Comparison of ENCODE assay signal across 7 mouse cellular contexts in the genomic region with DNA sequence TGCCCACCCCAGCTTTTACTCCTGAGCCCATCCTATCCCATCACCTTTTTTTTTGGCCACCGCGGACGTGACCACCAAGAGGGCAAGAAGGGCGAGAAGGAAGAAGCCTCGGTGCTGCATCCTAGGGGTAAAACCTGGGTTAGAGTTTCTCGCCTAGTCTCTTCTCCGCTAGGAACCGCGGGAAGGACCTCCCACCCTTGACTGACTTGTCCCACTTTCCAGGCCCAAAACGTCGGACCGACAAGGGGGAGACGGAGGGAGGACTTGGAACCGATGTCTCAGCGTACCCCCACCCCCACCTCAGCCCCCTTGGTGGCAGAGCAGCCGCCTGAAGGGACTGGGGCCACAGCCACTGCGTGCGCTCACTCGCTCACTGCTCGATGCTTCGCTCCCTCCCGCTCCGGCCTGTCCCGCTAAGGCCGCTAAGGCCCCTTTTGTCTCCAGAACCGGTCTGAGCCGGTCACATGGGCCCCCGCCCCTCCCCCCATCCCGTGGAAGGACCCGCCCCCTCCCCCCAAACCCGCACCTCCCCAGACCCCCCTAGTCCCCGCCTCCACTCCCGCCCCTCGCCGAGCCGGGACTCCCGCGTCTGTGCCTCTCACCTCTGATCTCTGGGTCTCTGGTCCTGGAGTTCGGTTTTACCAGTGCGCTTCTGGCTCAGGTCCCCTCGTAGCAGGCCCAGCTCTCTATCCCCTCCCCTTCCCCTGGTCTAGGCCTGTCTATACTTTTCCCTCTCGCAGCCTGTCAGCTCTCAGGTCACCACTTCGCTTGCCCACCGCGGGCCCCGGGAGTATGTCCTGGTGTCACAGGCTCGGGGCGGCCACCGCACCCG. TPM values are rescaled to one million over a fixed set of nuclear protein-coding genes. Genes with fewer than 3 reads are reported as not detected.
DNase-seq lines count a peak whose midpoint lies in the region; ATAC-seq lines count a peak whose summit lies in the region.

No protein-coding gene starts in this region.

- no peaks in the 10 kb centered on the region for H3K9me3 ChIP-seq in heart, embryonic 16.5 days (replicated peaks; ENCODE audit: control insufficient read depth, low read length)
- H3K9me3 ChIP-seq in limb, embryonic 13.5 days: no peaks in the 10 kb centered on the region
- H3K9me3 ChIP-seq in neural tube, embryonic 14.5 days (ENCODE audit: control insufficient read depth, low read length): no peaks in the 10 kb centered on the region

- H3K36me3 ChIP-seq in heart, embryonic 16.5 days (ENCODE audit: control insufficient read depth, insufficient read depth): peaks cover 21% of the 10 kb centered on the region
- H3K36me3 ChIP-seq in limb, embryonic 13.5 days: peaks cover 37% of the 10 kb centered on the region
- H3K36me3 ChIP-seq in neural tube, embryonic 14.5 days (ENCODE audit: control insufficient read depth, insufficient read depth, low read length): 0 out of 2 replicates have a peak, but pooled peaks cover 6% of the 10 kb centered on the region

- H3K4me1 ChIP-seq in heart, embryonic 16.5 days (ENCODE audit: control insufficient read depth, insufficient read depth, low read length): peaks cover 25% of the 10 kb centered on the region
- peaks cover 45% of the 10 kb centered on the region for H3K4me1 ChIP-seq in limb, embryonic 13.5 days
- H3K4me1 ChIP-seq in neural tube, embryonic 14.5 days (ENCODE audit: control insufficient read depth, insufficient read depth, low read length): peaks cover 19% of the 10 kb centered on the region

- peak; percentile 60 for DNase-seq in ovary, postnatal 10 days (ENCODE audit: low spot score)
- DNase-seq in ovary, adult 18-20 months (ENCODE audit: low spot score): no peak
- DNase-seq in cerebellum, postnatal 36 days: peak; percentile 19 to 42
- DNase-seq in frontal cortex, postnatal 10 days (ENCODE audit: low spot score in 2 of 2): no peak

- ATAC-seq in heart, embryonic 16.5 days (replicated peaks; ENCODE audit: extremely low read depth, insufficient read depth, low FRiP score): peak; percentile 47
- peak; percentile 77 for ATAC-seq in limb, embryonic 13.5 days (ENCODE audit: low FRiP score, low read depth)
- peak; percentile 72 for ATAC-seq in neural tube, embryonic 14.5 days (ENCODE audit: low read depth)

- peak overlapping the region; percentile 65 for H3K27ac ChIP-seq in heart, embryonic 16.5 days (ENCODE audit: low read length)
- H3K27ac ChIP-seq in limb, embryonic 13.5 days: peak overlapping the region; percentile 99
- H3K27ac ChIP-seq in neural tube, embryonic 14.5 days (ENCODE audit: low read depth, low read length): peak overlapping the region; percentile 77

- 3% methylated on average over 47 of the region's 50 CpGs for WGBS in heart, embryonic 16.5 days
- 2% methylated on average over 49 of the region's 50 CpGs for WGBS in limb, embryonic 13.5 days
- WGBS in neural tube, embryonic 14.5 days: 2% methylated on average over 46 of the region's 50 CpGs

- peak overlapping the region; percentile 80 for H3K4me2 ChIP-seq in heart, embryonic 16.5 days (ENCODE audit: low read depth, low read length)
- H3K4me2 ChIP-seq in limb, embryonic 13.5 days (replicated peaks): peak overlapping the region; percentile 86
- peak overlapping the region; percentile 84 for H3K4me2 ChIP-seq in neural tube, embryonic 14.5 days (ENCODE audit: low read depth, low read length)

- peak overlapping the region; percentile 70 for H3K9ac ChIP-seq in heart, embryonic 16.5 days (ENCODE audit: low read length)
- H3K9ac ChIP-seq in limb, embryonic 13.5 days: peak overlapping the region; percentile 99
- peak overlapping the region; percentile 75 for H3K9ac ChIP-seq in neural tube, embryonic 14.5 days (replicated peaks; ENCODE audit: low read depth, low read length)

- H3K4me3 ChIP-seq in heart, embryonic 16.5 days (ENCODE audit: low read length): peak overlapping the region; percentile 53
- H3K4me3 ChIP-seq in limb, embryonic 13.5 days: peak overlapping the region; percentile 94
- peak overlapping the region; percentile 52 for H3K4me3 ChIP-seq in neural tube, embryonic 14.5 days (ENCODE audit: low read depth, low read length)

- no peaks in the 10 kb centered on the region for H3K27me3 ChIP-seq in heart, embryonic 16.5 days (ENCODE audit: control insufficient read depth, insufficient read depth, low read length)
- no peaks in the 10 kb centered on the region for H3K27me3 ChIP-seq in limb, embryonic 13.5 days
- H3K27me3 ChIP-seq in neural tube, embryonic 14.5 days (ENCODE audit: control insufficient read depth, insufficient read depth, low read length): 0 out of 2 replicates have a peak, but pooled peaks cover 2% of the 10 kb centered on the region

RNA-seq across cellular contexts. Expression of gene Mdk, which starts 0.6 kb away (rescaled TPM):
- polyA plus RNA-seq in heart, embryonic 16.5 days (2015; fragmentation: Nextera tagmentation; extraction: Ambion mirVana): 211 and 253 TPM in 2 replicates
- 1,939 and 1,982 TPM in 2 replicates for polyA plus RNA-seq in limb, embryonic 13.5 days (2015; fragmentation: Nextera tagmentation; extraction: Ambion mirVana)
- 93.6 and 155 TPM in 2 replicates for polyA plus RNA-seq in neural tube, embryonic 14.5 days (2014; fragmentation: Nextera tagmentation; extraction: Ambion mirVana)

RNA-seq across cellular contexts. Expression of gene Chrm4, which starts 4.5 kb away (rescaled TPM):
- not detected in 2 replicates for polyA plus RNA-seq in heart, embryonic 16.5 days (2015; fragmentation: Nextera tagmentation; extraction: Ambion mirVana)
- polyA plus RNA-seq in limb, embryonic 13.5 days (2015; fragmentation: Nextera tagmentation; extraction: Ambion mirVana): 0.38 and 0.78 TPM in 2 replicates
- 1.1 and 1.4 TPM in 2 replicates for polyA plus RNA-seq in neural tube, embryonic 14.5 days (2014; fragmentation: Nextera tagmentation; extraction: Ambion mirVana)

RNA-seq across cellular contexts. Expression of gene Gm9821, which starts 14.0 kb away (rescaled TPM):
- polyA plus RNA-seq in heart, embryonic 16.5 days (2015; fragmentation: Nextera tagmentation; extraction: Ambion mirVana): 2.1 and 2.7 TPM in 2 replicates
- polyA plus RNA-seq in limb, embryonic 13.5 days (2015; fragmentation: Nextera tagmentation; extraction: Ambion mirVana): 0.27 and 0.61 TPM in 2 replicates
- polyA plus RNA-seq in neural tube, embryonic 14.5 days (2014; fragmentation: Nextera tagmentation; extraction: Ambion mirVana): 0.33 TPM in 2 replicates

RNA-seq across cellular contexts. Expression of gene Dgkz, which starts 44.1 kb away (rescaled TPM):
- 43.1 and 46.8 TPM in 2 replicates for polyA plus RNA-seq in heart, embryonic 16.5 days (2015; fragmentation: Nextera tagmentation; extraction: Ambion mirVana)
- 33.0 and 34.0 TPM in 2 replicates for polyA plus RNA-seq in limb, embryonic 13.5 days (2015; fragmentation: Nextera tagmentation; extraction: Ambion mirVana)
- polyA plus RNA-seq in neural tube, embryonic 14.5 days (2014; fragmentation: Nextera tagmentation; extraction: Ambion mirVana): 36.7 and 51.1 TPM in 2 replicates

Comparison
In these comparisons a context has a peak if more than half of its experiments do, and no peak if none do; other contexts are left out.
1. DNase-seq: peak in ovary, postnatal 10 days (single experiment) and cerebellum, postnatal 36 days (2 of 2); none in ovary, adult 18-20 months (single experiment) and frontal cortex, postnatal 10 days (0 of 2).
2. Peak in every context shown above with its lines, with median percentiles within 50 percentile points of each other: ATAC-seq, H3K27ac ChIP-seq, H3K4me2 ChIP-seq, H3K4me3 ChIP-seq and H3K9ac ChIP-seq.